Mouse (Mus musculus) R1 (cell line): ENCODE data around the gene Ap1g1.
"Not testable (repeated sequence)": the region's sequence is repeated elsewhere in the genome, so short reads cannot be mapped to it uniquely, and the experiment has no call there.

ENCODE experiments used
- DNase-seq: peaks from one replicate; pipeline ENCODE4 v3.0.0-alpha.2; 2018; ENCODE audit warnings: low read depth, low spot score

Ap1g1 gene

DNA sequence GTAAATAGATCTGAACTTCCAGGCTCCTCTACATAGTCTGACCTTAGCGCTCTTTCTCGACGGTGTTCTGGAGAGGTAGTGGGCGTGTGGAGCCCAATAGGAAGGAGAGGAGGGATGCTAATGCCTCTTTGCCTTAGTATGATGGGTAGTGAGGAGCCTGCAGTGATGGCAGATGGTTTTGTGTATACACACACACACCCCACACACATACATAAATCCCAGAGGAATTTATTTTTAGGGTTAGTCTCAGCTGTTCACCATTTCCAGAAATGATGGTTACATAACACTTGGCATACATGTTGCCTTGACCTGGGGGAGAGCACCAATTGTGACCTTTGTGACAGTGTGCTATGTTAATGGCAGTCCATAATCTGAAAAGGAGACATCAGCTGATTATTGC, 87.2 kb downstream of the Ap1g1 start:
- no peak for DNase-seq

DNA sequence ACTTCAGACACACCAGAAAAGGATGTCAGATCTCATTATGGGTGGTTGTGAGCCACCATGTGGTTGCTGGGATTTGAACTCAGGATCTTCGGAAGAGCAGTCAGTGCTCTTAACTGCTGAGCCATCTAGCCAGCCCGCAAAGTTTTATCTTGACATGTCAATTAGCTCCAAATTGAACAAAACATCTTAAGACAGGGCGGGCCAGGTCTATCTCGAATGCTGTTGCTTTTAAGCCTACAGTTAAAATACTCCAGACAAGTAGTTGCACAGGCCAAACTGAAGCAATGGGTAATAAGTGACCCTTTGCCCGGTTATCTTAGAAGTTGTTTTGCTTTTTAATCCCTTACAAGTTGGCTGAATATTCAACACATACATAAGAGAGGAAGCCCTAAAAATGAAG, 88.3 kb downstream of the Ap1g1 start:
- no peak for DNase-seq

DNA sequence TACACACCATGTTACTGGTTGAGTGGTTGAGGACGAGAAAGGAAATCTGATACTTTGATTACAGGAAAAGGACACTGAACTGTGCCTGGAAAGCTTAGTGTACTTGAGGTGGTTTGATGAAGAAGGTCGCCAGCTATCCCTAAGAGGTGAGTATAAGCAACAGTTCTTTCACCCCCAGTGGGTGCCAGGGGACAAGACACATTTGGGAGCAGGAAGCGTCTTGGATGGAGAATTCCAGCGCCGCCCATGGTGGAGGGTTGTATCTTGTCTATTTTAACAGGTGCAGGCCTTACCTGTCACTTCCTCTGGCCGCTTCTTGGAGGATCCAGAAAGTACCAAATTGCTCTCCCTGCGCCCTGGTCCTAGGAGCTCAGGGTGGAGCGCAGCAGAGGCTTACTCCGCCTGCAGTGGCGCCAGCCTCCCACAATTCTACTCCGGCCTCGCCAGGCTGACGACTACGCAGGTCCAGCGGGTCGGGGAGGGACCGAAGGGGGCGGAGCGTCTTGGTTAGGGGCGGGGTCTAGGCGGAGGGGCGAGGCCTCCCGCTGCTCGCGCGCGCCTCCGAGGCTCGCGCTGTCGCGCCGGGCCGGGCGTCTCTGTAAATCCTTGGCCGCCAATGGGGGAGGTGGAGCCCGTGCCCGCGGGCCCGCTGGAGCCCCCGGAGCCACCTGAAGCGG, 89.8 kb downstream of the Ap1g1 start, which contains the start of gene Phlpp2:
Gene Phlpp2 (plus strand): TSS at position 540 of the 677 bp plus-strand sequence.
- peak; percentile 89 for DNase-seq

DNA sequence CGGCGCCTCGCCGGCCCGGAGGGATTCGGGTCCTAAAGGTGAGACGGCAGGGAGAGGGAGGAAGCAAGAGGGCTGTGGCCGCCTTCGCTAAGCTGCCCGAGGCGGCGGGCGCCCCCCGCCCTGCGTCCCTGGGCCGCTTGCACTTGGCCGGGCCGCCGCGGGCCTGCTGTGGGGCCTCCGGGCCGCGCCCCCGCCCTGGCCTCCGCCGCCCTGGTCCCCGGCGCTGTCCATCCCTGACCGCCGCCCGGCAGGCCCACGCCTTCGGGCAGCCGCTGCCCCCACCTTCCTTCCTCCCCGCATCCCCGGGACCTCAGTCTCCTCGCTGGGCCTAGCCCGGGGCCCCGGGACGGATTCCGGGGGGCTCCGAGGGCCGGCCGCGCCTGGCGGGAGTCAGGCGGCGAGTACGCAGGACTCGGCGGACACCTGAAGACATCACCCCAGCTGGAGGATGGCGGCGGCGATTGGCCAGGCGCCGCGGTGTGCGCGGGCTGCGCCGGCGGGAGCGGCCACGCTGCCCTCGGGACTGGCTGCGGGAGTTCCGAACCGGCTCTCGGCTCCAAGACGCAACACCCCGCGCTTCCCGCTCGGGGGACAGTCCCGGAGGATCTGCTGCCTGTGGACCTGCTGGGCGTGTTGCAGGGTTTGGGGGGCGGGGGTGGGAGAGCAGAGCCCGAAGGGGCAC, 90.5 kb downstream of the Ap1g1 start:
- peak; percentile 54 for DNase-seq

DNA sequence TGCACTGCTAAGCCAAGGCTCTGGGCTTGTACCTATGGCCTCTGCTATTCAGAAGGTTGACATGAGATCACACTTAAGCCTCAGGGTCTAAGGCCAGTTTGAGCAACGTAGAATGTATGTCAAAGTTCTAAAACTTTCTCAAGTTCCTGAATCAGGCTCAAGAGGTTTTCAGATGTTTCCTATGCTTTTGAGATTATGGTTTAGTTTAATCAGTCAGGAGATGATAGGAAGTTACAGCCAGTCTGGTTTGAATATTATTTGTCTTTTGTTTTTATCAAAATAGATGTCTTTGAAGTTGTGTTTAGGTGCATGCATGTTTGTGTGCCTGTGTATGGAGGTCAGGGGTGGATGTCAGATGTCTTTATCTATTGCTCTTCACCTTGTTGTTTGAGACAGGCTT, 92.7 kb downstream of the Ap1g1 start:
- no peak for DNase-seq

DNA sequence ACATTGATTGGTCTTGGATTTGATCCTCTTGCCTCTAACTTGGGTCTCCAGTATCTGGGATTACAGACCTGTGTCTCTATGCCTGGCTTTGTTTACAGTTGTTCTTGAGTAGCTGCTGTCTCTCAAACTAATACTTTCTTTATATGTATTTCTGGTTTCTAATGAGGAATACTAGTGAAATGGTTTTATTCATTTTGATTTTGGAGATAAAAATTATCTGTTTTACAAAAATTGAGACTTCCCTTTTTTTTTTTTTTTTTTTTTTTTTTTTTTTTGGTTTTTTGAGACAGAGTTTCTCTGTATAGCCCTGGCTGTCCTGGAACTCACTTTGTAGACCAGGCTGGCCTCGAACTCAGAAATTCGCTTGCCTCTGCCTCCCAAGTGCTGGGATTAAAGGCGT, 95.4 kb downstream of the Ap1g1 start:
- DNase-seq: not testable (repeated sequence)

DNA sequence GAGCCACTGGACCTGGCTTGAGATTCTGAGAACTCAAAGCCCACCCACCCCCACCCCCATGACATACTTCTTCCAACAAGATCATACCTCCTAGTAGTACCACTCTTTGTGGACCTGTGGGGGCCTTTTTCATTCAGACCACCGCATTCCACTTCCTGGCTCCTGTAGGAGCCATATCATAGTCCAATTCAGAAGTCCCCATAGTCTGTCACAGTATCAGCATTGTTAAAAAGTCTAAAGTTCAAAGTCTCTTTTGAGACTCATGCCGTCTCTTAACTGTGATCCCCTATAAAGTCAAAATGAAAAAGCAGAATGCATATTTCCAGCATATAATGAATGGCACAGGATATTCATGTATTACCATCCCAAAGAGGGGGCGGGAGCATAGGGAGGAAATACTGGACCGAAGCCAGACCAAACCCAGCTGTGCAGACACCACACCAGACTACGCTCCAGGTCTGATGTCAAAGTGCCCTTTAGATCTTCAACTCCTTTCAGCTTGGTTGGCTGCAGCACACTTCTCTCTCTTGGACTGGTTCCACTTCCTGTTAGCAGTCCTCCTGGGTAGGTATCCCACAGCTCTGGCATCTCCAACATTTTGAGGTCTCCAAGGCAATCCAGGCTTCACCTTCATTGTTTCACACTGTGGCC, 101.8 kb downstream of the Ap1g1 start:
- no peak for DNase-seq

DNA sequence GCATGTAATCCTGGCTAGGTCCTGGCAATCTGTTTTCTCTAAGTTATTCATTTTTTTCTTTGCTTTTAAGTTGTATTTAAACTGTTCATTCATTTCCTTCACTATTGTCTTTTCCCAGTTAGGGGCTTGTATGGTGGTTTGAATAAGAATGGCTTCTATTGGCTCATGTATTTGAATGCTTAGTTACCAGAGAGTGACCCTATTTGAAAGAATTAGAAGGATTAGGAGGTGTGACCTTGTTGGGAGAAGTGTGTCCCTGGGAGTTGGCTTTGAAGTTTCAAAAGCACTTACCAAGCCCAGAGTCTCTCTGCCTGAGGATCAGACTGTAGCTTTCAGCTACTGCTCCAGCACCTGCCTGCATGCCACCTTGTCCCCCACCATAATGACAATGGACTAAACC, 106.9 kb downstream of the Ap1g1 start:
- peak; percentile 70 for DNase-seq

DNA sequence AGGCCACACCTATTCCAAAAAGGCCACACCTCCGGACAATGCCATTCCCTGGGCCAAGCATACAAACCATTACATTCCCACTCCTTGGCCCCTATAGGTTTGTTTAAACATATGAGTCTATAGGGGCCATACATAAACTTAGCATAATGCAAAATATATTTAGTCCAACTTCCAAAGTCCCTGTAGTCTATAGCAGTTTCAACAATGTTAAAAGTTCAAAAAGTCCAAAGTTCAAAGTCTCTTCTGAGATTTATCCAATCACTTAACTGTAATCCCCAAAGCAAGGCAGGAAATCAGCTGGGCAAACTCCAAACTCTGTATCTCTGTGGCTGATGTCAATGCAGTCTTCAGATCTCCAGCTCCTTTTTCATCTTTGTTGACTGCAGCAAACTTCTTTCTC, 110.9 kb downstream of the Ap1g1 start:
- DNase-seq: peak; percentile 15

DNA sequence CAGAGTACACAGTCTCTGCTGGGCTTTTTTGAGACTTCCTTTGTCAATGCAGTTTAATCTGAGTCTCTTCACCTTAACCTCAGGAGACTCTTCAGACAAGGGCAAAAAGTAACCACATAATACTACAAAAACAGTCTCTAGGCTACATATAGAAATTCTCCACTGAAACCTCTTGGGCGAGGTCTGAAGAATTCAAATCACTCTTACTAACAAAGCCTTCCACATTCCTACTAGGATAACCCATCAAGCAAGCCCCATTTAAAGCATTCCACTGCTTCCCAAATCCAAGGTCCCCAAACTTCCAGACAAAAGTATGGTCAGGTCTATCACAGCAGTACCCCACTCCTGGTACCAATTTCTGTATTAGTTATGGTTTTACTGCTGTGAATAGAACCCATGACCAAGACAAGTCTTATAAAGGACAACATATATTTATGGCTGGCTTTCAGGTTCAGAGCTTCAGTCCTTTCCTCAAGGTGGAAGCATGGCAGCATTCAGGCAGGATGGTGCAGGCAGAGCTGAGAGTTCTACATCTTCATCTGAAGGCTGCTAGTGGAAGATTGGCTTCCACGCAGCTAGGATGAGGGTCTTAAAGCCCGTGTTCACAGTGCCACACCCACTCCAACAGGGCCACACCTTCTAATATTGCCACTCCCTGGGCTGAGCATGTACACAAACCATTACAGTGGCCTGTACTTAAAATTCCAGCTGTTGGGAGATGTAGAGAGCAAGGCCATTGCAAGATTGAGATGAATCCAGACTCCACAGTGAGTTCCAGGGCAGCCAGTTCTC, 112.6 kb downstream of the Ap1g1 start:
- DNase-seq: peak; percentile 87

DNA sequence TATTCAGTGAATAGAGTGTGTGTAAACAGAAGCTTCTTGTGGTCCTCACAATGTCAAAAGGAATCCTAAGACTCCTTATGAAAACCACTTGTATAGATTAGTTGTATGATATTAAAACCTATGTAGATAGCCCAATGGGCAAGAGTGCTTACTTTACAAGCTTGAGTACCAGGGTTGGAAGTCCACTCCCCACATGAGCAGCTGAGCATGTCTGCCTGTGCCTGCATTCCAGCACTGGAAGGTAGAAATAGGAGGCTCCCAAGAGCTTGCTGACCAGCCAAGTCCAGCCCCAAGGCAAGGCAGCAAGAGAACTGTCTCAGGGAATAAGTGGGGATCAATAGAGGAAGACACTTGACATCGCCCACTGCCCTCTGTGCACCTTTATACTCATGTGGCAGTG, 116.3 kb downstream of the Ap1g1 start:
- DNase-seq: peak; percentile 37

DNA sequence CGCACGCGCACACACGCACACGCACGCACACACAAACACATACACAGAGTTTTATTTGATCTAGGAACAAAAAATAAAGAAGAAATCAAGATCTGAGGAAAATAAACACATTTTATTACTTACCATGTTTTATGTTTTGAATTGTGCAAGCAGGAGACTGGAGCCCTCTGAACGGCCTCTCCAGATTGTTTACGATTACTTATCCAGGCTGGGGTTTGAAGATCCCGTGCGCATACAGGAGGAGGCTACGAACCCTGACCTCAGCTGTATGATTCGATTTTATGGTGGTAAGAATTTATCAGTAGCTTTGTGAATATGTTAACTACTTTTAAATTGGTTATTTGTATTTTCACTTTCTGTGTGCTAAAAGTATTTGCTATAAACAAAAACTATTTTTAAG, 117.0 kb downstream of the Ap1g1 start:
- no peak for DNase-seq

DNA sequence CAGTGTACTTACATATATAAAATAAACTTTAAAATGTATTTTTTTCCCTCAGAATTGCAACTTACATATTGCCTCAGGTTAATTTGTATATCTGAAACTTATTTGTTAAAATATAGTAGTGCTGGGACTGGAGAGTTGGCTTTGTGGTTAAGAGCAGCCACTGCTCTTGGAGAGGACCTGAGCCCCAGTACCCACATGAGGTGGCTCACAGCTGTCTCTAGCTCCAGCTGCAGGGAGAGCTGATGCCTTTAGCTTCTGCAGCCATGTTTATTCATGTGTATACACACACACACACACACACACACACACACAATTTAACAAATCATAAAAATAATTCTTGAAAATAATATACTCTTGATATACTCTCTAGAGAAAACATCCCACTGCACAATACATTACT, 124.0 kb downstream of the Ap1g1 start:
- no peak for DNase-seq

DNA sequence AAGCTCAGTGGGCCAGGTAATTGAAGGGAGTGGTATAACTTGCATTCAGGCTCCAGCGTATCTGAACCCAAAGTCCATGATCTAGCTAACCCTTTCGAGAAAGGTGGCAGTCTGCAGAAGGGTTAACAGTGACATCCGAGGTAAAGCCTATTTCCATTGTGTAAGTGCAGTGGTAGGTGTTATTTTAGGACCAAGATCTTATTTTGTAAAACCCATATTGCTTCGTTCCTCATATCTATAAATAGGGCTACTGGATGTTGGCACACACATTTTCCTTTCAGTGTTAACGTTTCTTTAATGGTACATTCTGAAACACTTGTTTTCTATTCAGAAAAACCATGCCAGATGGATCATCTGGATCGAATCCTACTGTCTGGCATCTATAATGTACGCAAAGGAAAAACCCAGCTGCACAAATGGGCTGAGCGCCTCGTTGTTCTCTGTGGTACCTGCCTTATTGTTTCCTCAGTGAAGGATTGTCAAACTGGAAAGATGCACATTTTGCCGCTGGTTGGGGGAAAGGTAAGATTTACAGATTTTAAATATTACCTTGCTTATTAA, 125.6 kb downstream of the Ap1g1 start:
- DNase-seq: no peak

DNA sequence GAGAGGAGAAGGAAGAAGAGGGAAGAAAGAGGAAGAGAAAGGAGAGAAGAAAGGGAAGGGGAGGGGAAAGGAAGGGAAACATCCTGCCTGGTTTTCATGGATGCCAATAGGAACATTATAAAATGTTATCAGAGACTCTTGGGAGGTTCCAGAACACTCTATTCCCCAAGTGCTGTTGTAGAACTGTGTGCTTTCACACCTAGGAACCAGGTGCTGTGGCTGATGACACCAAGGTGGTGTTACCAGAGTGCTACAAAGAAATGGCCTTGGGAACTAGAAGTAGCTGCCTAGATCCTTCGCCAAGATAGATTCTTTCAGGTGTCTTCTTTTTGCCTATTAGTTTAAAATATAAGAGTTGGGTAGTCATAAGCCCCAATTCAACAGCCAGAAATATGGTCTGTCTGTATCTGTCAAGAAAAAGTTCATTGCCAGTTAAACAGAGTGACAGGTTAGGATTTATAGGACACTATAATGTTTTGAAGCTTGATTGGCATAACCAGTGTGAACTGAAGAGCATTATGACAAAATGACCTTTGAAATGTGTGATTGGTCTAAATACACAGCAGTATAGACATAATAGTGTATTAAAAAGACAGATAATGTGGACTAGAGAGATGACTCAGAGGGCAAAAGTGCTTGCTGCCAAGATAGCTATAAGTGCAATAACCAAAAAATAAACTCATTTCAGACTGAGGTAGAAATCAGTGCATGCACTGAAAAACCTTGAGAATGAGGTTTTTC, 126.7 kb downstream of the Ap1g1 start:
- DNase-seq: no peak

DNA sequence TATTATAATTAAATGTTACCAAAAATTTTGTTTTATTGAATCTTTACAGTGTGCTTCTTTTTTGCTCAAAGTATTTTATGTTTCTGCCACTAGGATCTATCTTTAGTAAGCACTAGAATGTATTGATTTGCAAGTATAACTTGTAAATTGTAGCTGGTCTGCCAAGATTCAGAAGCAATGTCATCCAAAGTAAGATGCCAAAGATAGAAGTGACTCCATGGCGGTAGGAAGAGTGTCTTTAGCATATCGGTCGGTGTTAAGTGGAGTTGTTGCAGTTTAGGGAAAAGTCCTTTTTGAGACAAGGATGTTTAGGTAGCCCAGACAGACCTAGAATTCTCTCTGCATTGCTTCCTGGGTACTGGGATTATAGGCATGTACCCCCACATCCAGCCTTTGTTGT, 128.6 kb downstream of the Ap1g1 start:
- DNase-seq: no peak

DNA sequence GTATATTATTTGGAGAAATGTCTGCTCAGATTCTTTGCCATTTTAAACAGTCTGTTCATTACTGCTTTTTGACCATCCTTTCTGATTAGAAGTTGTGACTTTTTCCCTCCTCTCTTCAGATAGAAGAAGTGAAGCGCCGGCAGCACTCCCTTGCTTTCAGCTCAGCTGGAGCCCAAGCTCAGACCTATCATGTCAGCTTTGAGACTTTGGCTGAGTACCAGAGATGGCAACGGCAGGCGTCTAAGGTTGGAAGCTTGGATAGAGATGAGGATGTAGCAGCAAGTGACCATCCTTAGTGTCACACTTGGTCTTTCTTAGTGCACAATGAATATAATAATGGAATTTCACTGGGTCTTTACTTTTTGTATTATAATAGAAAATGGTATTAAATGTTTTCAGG, 129.0 kb downstream of the Ap1g1 start:
- DNase-seq: no peak
